Mouse (Mus musculus): ENCODE data around the gene Nras.

DNA sequence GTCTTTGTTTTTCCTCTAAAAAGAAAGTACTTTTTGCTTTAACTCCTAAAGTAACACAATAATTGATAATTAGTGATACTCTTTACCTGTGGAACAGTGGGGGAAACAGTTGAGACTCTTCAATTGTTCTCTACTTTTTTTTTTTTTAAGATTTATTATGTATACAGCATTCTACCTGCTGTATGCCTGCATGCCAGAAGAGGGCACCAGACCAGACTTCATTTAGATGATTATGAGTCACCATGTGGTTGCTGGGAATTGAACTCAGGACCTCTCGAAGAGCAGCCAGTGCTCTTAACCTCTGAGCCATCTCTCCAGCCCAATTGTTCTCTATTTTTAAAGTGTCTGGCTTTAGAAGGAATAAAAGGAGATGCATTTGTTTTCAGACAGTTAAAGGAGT lies 31.9 kb upstream of the Nras start:
- TF ChIP-seq CTCF (IDR thresholded peaks at IDR 0.05; ENCODE audit: low read depth, low read length) (no peak), POLR2A (IDR thresholded peaks at IDR 0.05; ENCODE audit: extremely low read depth, insufficient read depth, low read length) (no peak)

All from liver, adult 2 months (tissue).